Mouse (Mus musculus): ENCODE results near the gene Polm.

Polm gene

DNA sequence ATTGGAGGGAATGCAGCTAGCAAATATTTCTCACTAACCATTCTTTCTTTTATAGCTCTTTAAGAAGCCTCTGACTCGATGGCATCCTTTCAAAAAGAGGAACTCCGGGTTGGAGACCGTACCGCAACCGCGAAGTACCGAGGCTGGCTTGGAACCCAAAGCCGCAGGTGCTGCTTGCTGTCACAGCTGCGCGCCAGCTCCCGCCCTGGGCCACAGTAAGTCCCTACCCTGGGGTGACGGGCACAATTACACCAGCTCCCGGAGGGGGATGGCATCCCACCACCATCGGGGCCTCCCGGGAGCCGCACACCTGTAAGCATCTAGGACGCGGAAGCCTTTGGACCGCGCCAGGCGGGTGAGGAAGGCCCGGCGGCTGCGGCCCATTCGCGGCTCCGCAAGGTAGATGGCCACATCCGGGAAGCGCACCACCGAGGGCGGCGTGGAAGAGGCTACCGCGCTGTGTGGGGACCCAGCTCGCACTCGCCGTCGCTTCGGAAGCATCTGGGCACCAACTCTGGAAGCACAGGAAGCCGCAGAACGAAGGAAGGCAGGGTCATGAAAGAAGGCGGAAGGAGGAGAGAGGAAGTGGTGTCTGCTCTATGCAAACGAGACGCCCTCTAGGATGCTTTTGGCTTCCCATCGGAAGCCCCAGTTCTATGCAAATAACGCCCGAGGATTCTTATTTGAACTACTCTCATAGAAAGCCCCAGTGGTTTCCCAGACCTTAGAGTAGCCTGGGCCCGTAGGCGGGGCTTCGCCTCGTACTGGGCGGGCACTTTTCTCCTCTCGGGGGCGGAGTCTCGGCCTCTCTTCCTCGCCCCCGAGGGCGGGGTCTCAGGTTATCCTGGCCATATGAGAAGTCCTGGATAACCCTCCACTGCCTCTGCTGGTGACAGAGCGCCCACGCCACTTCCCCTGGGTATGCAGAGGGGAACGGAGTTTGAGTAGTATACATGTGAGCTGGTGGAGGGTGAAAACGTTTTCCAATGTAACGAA lies at the start of gene Polm:
Gene Polm (minus strand): TSS at position 766 of the 996 bp plus-strand sequence.
- peak; percentile 86 to 88 for DNase-seq (ENCODE audit: low spot score in 2 of 2)

DNA sequence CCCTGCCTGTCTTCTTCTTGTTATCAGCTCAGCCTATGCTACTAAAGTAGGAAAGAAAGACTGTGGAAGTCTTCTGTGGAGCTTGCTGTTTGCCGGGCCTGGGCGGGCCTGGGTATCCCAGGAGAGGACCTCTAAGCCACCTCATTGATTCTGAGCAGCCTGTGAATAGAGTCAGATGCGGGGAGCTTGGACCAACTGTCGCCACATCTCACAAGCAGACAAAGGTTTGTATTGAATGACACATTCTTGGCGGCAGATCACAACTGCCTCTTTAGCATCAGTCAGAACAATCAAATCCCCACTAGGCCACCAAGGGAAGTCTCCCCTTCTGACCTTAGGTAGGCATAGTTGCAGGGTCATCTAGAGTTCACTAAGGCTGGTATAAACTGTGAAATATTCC lies 49.4 kb upstream of the Polm start:
- no peak for DNase-seq (ENCODE audit: low spot score in 2 of 2)

DNA sequence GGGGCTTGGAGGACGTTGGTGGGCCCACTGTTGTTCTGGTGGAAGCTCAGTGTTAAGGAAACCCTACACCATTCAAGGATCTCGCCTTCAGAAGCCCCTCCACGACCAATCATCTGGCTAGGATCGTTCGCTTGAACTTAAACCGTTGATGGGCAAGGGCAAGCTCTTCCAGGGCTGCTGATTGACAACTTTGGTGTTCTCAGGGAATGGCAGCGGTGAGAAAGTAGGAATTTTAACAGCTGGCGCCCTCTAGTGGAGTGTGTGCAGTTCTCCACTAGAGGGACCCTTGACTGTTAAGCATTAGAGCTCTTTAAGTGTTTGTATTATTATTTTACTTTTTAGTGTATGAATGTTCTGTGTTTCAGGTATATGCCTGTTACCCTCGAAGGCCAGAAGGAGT lies 48.4 kb upstream of the Polm start:
- DNase-seq (ENCODE audit: low spot score in 2 of 2): peak in 1 of 2 experiments; percentile 51

GRCm38 (mm10) chr11:5882518-5882917 lies 44.7 kb upstream of the Polm start:
- no peak for DNase-seq (ENCODE audit: low spot score in 2 of 2)

DNA sequence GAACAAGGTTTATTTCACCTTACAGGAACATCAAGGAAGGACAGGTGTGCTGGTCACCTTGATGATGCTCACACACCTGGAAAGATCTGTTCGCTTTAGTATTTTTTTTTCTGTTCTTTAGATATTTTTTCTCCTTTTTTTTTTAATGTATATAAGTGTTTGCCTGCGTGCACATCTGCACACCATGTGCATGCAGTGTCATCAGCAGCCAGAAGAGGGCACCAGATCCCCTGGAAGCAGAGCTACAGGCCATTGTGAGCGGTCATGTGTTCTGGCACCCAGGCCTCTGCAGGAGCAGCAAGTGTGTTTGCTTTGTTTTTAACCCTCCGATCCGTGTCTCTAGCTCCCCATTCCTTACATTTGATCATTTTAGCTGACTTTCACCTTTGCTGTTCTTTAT lies 42.1 kb upstream of the Polm start:
- DNase-seq (ENCODE audit: low spot score in 2 of 2): peak; percentile 46 to 58

- no peak for DNase-seq (ENCODE audit: low spot score in 2 of 2)
These were observed 40.8 kb upstream of the Polm start for GRCm38 (mm10) chr11:5878661-5879060.

DNA sequence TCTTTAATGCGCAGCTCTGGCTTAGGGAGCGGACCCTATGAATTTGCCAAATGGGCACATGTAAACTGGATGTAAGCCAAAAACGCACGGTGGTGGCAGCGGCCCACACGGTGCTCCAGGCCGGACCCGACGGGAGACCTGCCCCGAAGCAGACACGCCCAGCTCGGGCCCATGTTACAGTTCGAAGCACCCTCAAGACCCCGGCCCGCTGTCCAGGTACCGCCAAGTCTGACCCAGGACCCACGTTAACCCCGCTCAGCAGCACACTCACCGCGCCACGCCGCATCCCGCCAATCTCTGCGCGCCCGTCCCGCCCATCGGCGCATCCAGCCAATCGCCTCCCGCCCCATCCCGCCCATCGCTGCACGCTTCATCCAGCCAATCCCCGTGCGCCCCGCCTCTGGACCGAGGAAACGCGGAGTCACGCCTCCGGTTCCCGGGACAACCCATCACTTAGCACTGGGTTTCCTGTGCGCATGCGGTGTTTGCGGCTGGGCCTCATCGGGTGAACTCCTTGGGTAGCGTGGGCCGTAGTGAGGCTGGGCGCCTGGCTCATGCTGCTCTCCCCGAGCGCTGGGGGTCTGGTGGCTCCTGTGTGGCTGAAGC lies 40.2 kb upstream of the Polm start, which contains the start of gene Pold2:
Gene Pold2 (minus strand): TSS at position 372 of the 606 bp plus-strand sequence.
- peak; percentile 94 to 97 for DNase-seq (ENCODE audit: low spot score in 2 of 2)

DNA sequence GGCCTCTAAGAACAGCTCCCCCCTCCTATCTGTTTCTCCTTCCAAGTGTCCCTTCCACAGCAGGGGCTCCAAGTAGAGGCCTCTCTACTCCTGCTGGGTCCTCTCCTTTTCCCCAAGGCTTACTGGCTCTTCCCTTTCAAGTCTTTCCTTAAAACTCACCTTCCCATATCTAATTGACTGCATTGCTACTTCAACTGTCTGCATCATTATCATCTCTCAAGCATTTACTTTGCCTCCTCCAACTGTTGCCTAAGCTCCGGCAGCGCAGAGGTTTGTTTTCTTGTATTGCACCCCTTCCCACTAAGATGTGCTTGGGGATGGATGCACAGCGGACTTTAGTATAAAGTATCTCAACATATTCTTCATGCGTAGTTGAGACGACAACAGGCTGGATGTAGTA lies 39.6 kb upstream of the Polm start:
- no peak for DNase-seq (ENCODE audit: low spot score in 2 of 2)

DNA sequence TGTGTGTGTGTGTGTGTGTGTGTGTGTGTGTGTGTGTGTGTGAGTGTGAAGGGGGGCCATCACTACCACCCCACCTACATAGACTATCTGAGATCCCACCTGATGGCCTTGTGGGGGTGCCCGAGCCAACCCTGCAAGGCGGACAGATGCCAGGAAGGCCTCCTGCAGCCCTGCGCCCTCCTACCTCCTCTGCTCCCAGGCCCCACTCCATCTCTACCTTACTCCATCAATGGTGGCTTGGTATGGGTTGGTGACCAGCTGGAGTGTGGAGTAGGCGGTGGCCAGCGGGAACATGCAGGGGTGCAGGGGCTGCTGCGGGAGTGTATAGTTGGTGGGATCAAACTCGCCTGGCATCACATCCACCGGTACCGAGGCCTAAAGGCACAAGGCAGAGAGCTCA lies 35.4 kb upstream of the Polm start:
- no peak for DNase-seq (ENCODE audit: low spot score in 2 of 2)

GRCm38 (mm10) chr11:5872707-5873106 lies 34.9 kb upstream of the Polm start:
- DNase-seq (ENCODE audit: low spot score in 2 of 2): no peak

DNA sequence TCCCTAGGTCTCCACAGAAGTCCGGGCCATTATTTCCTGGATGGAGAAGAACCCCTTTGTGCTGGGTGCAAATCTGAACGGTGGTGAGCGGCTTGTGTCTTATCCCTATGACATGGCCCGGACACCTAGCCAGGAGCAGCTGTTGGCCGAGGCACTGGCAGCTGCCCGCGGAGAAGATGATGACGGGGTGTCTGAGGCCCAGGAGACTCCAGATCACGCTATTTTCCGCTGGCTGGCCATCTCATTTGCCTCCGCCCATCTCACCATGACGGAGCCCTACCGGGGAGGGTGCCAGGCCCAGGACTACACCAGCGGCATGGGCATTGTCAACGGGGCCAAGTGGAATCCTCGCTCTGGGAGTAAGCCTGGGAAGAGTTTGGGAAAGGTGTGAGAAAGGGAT lies 32.3 kb upstream of the Polm start:
- no peak for DNase-seq (ENCODE audit: low spot score in 2 of 2)

DNA sequence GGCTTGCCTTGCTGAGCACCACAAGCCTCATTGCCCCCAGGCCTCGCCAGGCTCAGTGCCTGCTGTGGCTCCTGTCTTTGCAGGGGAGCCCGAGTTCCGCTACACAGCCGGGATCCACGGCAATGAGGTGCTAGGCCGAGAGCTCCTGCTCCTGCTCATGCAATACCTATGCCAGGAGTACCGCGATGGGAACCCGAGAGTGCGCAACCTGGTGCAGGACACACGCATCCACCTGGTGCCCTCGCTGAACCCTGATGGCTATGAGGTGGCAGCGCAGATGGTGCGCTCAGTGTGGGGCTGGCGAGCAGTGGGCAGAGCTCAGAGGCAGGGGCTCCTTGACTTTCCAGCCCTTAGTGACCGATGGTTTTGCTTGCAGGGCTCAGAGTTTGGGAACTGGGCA lies 31.5 kb upstream of the Polm start:
- DNase-seq (ENCODE audit: low spot score in 2 of 2): no peak

GRCm38 (mm10) chr11:5868324-5868723 lies 30.5 kb upstream of the Polm start:
- no peak for DNase-seq (ENCODE audit: low spot score in 2 of 2)

DNA sequence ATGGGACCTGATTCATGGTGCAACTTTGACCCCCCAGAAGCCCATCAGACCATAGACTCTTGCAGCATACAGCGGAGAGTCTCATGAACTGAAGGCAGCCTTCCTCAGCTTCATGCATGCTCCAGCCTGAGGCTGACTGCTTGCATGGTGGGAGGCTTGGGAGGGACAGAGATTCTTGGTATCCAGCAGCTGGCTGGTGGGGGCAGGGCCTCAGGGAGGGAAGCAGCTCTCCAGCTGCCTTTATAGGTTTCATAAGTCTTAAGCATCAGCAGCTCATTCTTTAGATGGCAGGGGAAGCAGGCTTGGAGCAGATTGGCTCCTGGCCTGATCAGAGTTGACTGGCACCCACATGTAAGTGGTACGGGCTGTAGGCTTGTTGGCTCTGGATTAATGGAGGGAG lies 29.4 kb upstream of the Polm start:
- DNase-seq (ENCODE audit: low spot score in 2 of 2): no peak

GRCm38 (mm10) chr11:5862394-5863105 lies 24.7 kb upstream of the Polm start:
- no peak for DNase-seq (ENCODE audit: low spot score in 2 of 2)

DNA sequence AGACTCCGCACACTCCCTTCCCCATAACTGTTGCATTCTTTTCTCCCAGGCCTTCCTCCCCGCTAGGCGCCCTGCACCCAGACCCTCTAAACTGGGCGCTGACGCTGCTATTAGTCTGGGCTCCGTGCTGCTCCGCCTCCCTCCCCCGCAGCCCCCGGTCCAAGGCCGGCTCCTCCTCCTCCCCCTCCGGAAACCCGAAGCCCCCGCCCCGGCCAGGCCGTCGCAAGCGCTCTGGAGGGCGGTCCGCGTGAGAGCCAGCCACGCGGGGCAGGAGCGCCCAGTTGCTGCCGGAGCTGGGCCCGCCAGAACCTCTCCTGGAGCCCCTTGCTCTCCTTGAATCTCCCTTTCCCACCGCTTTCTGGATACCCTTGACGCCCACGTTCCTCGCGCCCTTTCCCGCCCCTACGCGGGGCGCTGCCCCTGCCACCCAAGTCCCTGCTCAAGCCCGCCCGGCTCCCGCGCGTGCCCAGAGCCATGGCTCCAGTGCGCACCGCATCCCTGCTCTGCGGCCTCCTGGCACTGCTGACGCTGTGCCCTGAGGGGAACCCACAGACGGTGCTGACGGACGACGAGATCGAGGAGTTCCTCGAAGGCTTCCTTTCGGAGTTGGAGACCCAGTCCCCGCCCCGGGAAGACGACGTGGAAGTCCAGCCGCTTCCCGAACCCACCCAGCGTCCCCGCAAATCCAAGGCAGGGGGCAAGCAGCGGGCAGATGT lies 24.0 kb upstream of the Polm start, which contains the start of gene Aebp1:
Gene Aebp1 (plus strand): TSS at position 270 of the 716 bp plus-strand sequence.
- DNase-seq (ENCODE audit: low spot score in 2 of 2): no peak

- DNase-seq (ENCODE audit: low spot score in 2 of 2): no peak
These were observed 22.8 kb upstream of the Polm start for GRCm38 (mm10) chr11:5860639-5861038.

- no peak for DNase-seq (ENCODE audit: low spot score in 2 of 2)
These were observed 22.2 kb upstream of the Polm start for GRCm38 (mm10) chr11:5859883-5860550.

DNA sequence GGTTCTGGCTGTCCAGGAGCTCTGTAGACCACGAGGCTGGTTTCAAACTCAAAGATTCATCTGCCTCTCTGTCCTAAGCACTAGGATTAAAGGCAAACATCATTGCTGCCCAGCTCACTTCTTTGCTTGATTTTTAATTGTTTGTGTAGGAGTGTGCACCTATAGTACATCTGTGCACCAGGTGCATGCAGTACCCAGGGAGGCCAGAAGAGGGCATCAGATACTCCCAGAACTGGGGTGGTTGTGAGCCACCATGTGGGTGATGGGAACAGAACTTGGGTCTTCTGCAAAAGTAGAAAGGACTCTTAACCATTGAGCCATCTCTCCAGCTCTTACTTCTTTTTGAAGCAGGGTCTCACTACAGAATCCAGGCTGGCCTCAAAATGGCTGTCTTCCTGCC lies 20.9 kb upstream of the Polm start:
- DNase-seq (ENCODE audit: low spot score in 2 of 2): no peak

DNA sequence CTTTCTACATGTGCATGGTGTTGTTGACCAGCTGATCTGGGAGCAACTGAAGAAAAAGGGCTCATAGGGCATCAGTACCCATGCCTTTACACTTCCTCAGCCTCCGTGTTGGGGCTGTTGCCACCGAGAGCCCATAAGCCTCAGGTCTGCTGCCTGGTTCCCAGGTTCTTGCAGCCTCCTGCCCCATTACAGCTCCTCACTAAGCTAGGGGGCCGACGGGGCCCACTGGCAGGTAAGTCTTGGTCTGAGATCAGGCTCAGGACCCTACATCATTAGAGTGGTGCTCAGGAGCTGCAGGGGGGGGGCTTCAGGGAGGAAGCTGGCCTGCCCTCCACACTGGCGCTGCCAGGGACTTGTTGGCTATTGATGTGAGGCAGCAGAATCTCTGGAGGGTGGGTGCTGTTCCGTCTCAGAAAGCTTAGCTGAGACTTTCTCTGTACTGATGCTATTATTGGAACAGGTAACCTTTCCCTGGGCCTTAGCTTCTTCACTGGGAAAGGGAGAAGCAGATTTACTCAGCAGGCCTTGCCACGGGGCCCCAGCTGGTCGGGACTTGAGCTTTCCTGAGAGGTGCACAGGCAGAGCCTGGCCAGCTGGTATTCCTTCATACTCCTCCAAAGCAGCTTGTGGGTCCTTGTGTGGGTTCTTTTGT lies 18.8 kb upstream of the Polm start:
- DNase-seq (ENCODE audit: low spot score in 2 of 2): no peak

Data from frontal cortex, postnatal 10 days (tissue).